Mouse (Mus musculus): ENCODE measurements around the gene Capn12.

Capn12 gene

DNA sequence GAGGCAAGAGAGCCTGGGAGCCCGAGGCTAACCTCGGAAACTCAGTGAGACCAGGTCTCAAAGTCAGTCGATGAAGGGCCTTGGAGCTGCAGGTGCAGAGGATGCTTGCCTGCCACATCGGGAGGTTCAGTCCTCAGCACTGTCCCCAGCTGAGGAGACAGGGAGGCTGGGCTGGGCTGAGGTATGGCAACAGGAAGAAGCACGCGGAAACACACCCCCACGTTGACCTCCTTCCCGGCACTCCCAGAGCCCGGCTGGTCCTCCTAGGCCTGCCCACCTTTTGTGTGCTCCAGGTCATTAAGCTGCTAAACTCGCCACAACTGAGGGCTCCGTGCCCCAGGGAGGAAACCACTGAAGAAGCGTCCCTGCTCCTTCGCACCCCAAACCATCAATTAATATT lies at the start of gene Capn12:
Gene Capn12, plus strand, starts transcription at position 224 of the 400 bp plus-strand sequence.
- no peak for DNase-seq (ENCODE audit: low spot score)

DNA sequence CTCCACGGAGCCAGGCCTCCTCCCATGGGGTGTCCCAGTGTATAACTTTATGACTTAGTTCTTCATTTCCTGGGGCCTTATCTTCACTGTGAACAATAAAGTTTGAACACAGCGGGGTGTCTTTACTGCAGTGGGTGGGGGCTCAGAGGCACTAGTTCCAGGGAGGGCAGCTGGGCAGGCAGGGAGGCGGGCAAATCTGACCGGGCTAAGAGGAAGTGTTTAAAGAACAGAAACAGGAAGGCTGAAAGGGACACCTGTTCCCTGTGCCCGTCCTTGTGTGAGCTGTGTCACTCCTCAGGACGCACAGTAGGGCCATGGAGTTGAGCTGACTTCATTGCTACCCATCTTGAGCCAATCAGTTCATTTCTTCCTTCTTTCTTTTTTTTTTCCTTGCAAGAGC lies 49.1 kb upstream of the Capn12 start:
- DNase-seq (ENCODE audit: low spot score): no peak

GRCm38 (mm10) chr7:28833723-28834347 lies 47.4 kb upstream of the Capn12 start, which contains the start of gene Lgals4:
TSS of gene Lgals4 (plus strand) at chr7:28833854.
- DNase-seq (ENCODE audit: low spot score): no peak

GRCm38 (mm10) chr7:28836936-28837335 lies 44.3 kb upstream of the Capn12 start:
- no peak for DNase-seq (ENCODE audit: low spot score)

DNA sequence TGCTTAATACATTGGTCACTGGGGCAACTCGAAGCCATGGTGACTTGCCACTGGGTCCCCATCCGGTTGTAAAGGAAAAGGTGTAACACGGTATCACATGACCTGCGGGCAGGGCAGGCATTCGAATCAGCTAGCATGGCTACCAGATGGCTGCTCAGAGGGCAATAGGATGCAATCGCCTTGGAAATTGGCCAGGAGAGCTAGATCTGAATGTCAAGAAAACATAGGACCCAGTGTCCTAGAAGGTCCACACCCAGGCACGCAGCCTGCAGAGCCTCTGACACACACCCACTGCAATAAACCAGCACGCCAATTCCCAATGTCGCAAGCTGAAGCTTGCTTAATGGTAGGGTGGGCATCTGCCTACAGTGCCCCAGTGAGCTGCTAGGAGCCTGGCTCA lies 42.9 kb upstream of the Capn12 start:
- peak; percentile 71 for DNase-seq (ENCODE audit: low spot score)

GRCm38 (mm10) chr7:28847273-28847672 lies 33.9 kb upstream of the Capn12 start:
- DNase-seq (ENCODE audit: low spot score): no peak

GRCm38 (mm10) chr7:28849700-28850236 lies 31.5 kb upstream of the Capn12 start:
- peak; percentile 74 for DNase-seq (ENCODE audit: low spot score)

DNA sequence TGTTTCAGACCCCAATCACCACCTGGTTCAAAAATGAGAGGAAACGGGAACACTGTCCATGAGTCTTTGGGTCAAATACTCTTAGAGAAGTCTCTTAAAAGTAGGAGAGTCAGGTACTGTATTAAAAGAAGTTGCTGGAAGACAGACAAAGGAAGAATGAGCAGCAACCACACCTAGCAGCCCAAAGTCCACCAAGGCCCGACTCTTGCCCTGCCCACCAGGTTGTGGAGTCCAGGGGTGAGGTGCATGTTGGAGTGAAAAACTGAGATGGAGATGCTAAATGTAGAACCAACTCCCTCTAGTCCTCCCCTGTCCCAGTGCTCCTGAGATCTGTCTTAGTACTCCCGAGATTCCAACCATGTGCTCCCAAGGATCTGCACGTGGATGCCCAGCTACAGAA lies 30.6 kb upstream of the Capn12 start:
- no peak for DNase-seq (ENCODE audit: low spot score)

DNA sequence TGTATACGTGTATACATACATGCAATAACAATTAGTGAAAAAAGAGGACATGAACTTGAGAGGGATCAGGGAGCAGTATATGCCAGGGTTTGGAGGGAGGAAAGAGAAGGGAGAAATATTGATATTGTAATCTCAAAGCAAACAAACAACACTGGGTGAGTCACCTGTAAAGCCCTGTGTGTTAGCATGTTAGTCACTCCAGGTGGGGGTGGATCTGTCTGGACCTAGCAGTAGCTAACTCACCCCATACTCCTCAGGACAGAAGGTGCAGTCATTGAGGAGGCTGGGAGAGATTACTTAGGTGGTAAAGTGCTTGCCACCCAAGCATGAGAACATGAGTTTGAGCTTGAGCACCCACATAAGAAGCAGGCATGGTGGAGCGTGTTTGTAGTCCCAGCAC lies 21.3 kb upstream of the Capn12 start:
- no peak for DNase-seq (ENCODE audit: low spot score)

- DNase-seq (ENCODE audit: low spot score): no peak
Observed at GRCm38 (mm10) chr7:28860898-28861297, 20.3 kb upstream of the Capn12 start.

- peak; percentile 38 for DNase-seq (ENCODE audit: low spot score)
Observed at GRCm38 (mm10) chr7:28862817-28863499, 18.3 kb upstream of the Capn12 start.

DNA sequence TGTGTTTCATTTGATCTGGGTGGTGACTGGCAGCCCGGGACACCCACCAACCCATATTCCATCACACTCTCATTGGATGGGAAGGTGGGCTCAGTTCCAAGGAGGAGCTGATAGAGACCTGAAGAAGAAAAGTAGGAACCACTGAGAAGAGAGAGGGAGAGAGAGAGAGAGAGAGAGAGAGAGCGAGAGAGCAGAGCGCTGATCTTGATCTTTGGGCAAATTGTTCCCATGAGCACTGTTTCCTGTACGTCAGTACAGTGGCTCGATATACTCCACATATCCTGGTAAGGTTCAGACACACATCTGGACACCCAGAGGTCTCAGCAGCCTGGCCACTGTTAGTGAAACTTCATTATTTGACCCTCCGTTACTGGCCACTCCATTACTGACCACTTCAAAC lies 17.7 kb upstream of the Capn12 start, which contains the start of gene Lgals7:
Gene Lgals7, plus strand, starts transcription at position 314 of the 400 bp plus-strand sequence.
- no peak for DNase-seq (ENCODE audit: low spot score)

- no peak for DNase-seq (ENCODE audit: low spot score)
Observed at GRCm38 (mm10) chr7:28864288-28864750, 16.9 kb upstream of the Capn12 start.

- DNase-seq (ENCODE audit: low spot score): peak; percentile 87
Observed at GRCm38 (mm10) chr7:28865481-28866300, 15.5 kb upstream of the Capn12 start.

- no peak for DNase-seq (ENCODE audit: low spot score)
Observed at GRCm38 (mm10) chr7:28866769-28867507, 14.3 kb upstream of the Capn12 start.

DNA sequence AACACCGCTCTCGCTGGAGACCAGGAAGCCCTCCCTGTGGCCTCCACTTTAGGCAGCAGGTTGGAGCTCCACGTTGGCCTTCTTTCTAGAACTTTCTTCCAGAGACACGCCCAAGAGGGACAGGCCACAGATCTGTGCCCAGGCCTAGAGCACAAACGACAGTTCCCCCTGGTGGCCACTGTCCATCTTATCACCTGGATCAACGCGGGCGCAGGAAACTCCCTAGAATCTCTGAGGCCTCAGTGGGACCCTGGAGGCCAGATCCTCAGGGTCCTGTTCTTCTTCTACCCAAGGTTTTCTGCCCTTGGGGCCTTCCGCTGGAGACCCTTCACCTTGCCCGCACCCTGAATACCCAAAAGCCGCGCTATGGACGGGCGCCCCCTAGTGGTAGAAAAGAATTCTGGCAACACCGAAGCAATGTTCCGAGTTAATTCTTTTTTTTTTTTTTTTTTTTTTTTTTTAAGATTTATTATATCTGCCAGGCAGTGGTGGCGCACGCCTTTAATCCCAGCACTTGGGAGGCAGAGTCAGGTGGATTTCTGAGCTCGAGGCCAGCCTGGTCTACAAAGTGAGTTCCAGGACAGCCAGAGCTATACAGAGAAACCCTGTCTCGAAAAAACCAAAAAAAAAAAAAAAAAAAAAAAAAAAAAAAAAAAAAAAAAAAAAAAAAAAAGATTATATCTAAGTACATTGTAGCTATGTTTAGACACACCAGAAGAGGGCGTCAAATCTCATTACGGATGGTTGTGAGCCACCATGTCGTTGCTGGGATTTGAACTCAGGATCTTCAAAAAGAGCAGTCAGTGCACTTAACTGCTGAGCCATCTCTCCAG lies 13.5 kb upstream of the Capn12 start:
- DNase-seq (ENCODE audit: low spot score): peak; percentile 82

- DNase-seq (ENCODE audit: low spot score): no peak
Observed at GRCm38 (mm10) chr7:28870901-28871664, 10.1 kb upstream of the Capn12 start.

GRCm38 (mm10) chr7:28874565-28874964 lies 6.7 kb upstream of the Capn12 start:
- no peak for DNase-seq (ENCODE audit: low spot score)

GRCm38 (mm10) chr7:28876099-28876498 lies 5.1 kb upstream of the Capn12 start:
- DNase-seq (ENCODE audit: low spot score): no peak

- DNase-seq (ENCODE audit: low spot score): no peak
Observed at GRCm38 (mm10) chr7:28877155-28877554, 4.1 kb upstream of the Capn12 start.

All from urinary bladder, postnatal 14 days (tissue).